ENCODE assay signal across 8 mouse cellular contexts in the genomic region with DNA sequence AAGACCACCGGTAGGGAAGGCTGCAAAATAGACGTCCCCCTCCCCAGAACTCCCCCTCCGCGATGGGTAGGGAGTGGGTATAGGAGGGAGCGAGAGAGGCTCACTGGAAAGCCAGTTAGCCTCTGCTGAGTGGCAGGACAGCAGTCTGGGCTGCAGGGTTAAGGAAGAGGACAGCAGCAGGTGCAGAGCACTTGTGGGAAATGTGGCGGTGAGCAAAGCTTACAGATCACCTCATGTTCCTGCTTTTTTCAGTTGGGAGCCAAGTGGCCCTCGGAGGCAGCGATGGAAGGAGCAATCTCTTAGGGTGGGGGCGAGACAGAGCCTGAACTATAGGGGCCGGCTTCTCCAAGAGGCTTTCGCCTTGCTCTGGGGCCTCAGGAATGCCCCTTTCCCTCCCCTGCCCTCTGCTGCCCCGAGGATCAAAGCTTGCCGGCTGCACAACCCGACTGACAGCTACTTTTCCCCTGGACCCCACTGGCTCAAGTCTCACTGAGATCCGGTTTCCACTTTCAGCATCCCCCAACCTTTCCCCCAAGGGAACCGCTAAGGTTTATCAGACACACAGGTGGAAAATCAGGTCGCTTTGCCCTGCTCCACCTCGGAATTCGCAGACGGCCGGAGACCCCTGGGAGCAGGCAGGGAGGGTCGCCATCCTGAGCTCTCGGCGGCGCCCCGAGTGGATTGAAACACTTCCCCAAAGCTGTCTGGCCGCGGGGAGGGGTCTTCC. TPM values are rescaled to one million over a fixed set of nuclear protein-coding genes. Genes with fewer than 3 reads are reported as not detected.
DNase-seq lines count a peak whose midpoint lies in the region; ATAC-seq and TF ChIP-seq lines count a peak whose summit lies in the region.

No protein-coding gene starts in this region.

- H3K4me3 ChIP-seq in kidney, adult 2 months (ENCODE audit: insufficient read depth, low read depth, low read length) = peak overlapping the region; percentile 76
- peak overlapping the region; percentile 86 for H3K4me3 ChIP-seq in bone marrow, adult 2 months (replicated peaks; ENCODE audit: control insufficient read depth, low read depth, low read length)
- H3K4me3 ChIP-seq in forebrain, embryonic 15.5 days = peak overlapping the region; percentile 69
- H3K4me3 ChIP-seq in liver, embryonic 12.5 days = peak overlapping the region; percentile 59

- TF ChIP-seq CTCF in kidney, adult 2 months (conservative IDR thresholded peaks at IDR 0.05; ENCODE audit: insufficient read depth, insufficient read length, low read depth, low read length) = no peak
- TF ChIP-seq CTCF in bone marrow, adult 2 months (IDR thresholded peaks at IDR 0.05; ENCODE audit: control insufficient read depth, insufficient read depth, low read length) = no peak

- peak overlapping the region; percentile 80; the same call in 1 of the 2 replicates for H3K27ac ChIP-seq in kidney, adult 2 months (ENCODE audit: insufficient read depth, low read depth, low read length)
- H3K27ac ChIP-seq in bone marrow, adult 2 months (ENCODE audit: control insufficient read depth, insufficient read depth, low read depth, low read length, poor library complexity) = peak overlapping the region; percentile 70
- H3K27ac ChIP-seq in forebrain, embryonic 15.5 days (replicated peaks) = no peak overlapping the region
- no peak overlapping the region for H3K27ac ChIP-seq in liver, embryonic 12.5 days

- H3K9ac ChIP-seq in forebrain, embryonic 15.5 days (replicated peaks) = peak overlapping the region; percentile 49; the same call in 1 of the 2 replicates
- peak overlapping the region; percentile 29; the same call in 1 of the 2 replicates for H3K9ac ChIP-seq in liver, embryonic 12.5 days

- no peaks in the 10 kb centered on the region for H3K27me3 ChIP-seq in kidney, adult 2 months (replicated peaks; ENCODE audit: control insufficient read depth, insufficient read depth, low read length)
- H3K27me3 ChIP-seq in forebrain, embryonic 15.5 days = peaks cover 3% of the 10 kb centered on the region; the same call in 1 of the 2 replicates
- H3K27me3 ChIP-seq in liver, embryonic 12.5 days (replicated peaks) = peaks cover 88% of the 10 kb centered on the region

- no peak for ATAC-seq in forebrain, embryonic 15.5 days (replicated peaks)
- no peak for ATAC-seq in liver, embryonic 12.5 days
- ATAC-seq in erythroid progenitor cell, adult 5-6 weeks (replicated peaks; ENCODE audit: low FRiP score, poor library complexity, severe bottlenecking) = no peak

- H3K4me1 ChIP-seq in kidney, adult 2 months (ENCODE audit: control insufficient read depth, insufficient read depth, low read length) = peaks cover 2% of the 10 kb centered on the region; the same call in 1 of the 2 replicates
- H3K4me1 ChIP-seq in bone marrow, adult 2 months (ENCODE audit: control insufficient read depth, insufficient read depth, low read length) = no peaks in the 10 kb centered on the region
- H3K4me1 ChIP-seq in forebrain, embryonic 15.5 days = peaks cover 30% of the 10 kb centered on the region
- H3K4me1 ChIP-seq in liver, embryonic 12.5 days = 0 out of 2 replicates have a peak, but pooled peaks cover 16% of the 10 kb centered on the region

- WGBS in kidney, adult 2 months = 24% methylated on average over 28 of the region's 28 CpGs
- 19% methylated on average over 28 of the region's 28 CpGs for WGBS in bone marrow, adult 2 months
- WGBS in forebrain, embryonic 15.5 days = 10% methylated on average over 28 of the region's 28 CpGs
- 9% methylated on average over 28 of the region's 28 CpGs for WGBS in liver, embryonic 12.5 days (ENCODE audit: insufficient replicate concordance)

- peak; percentile 7 for DNase-seq in kidney, adult 2 months
- no peak for DNase-seq in kidney, adult 9 months
- DNase-seq in MN1 (ENCODE audit: low spot score) = no peak
- no peak for DNase-seq in layer of hippocampus, adult 9-11 months

- no peaks in the 10 kb centered on the region for H3K9me3 ChIP-seq in forebrain, embryonic 15.5 days
- no peaks in the 10 kb centered on the region for H3K9me3 ChIP-seq in liver, embryonic 12.5 days (replicated peaks)

- H3K4me2 ChIP-seq in forebrain, embryonic 15.5 days (replicated peaks) = peak overlapping the region; percentile 98
- H3K4me2 ChIP-seq in liver, embryonic 12.5 days = peak overlapping the region; percentile 83

- no peak for TF ChIP-seq POLR2A in kidney, adult 2 months (IDR thresholded peaks at IDR 0.05; ENCODE audit: low read depth, low read length)
- TF ChIP-seq POLR2A in bone marrow, adult 2 months (IDR thresholded peaks at IDR 0.05; ENCODE audit: borderline replicate concordance, control insufficient read depth, low read depth, low read length) = no peak; the same call in 1 of the 2 replicates

- H3K36me3 ChIP-seq in kidney, adult 2 months (ENCODE audit: control insufficient read depth, insufficient read depth, low read length) = no peaks in the 10 kb centered on the region
- no peaks in the 10 kb centered on the region for H3K36me3 ChIP-seq in forebrain, embryonic 15.5 days
- no peaks in the 10 kb centered on the region for H3K36me3 ChIP-seq in liver, embryonic 12.5 days

RNA-seq across cellular contexts. Expression of gene Rph3al, which starts 27.6 kb away (rescaled TPM):
- 11.9 and 12.6 TPM in 2 replicates for polyA plus RNA-seq in kidney, adult 2 months (2012; rRNA removed)
- 4.8 and 5.0 TPM in 2 replicates for polyA plus RNA-seq in bone marrow, adult 2 months (2011; ENCODE audit: insufficient read depth, insufficient read length, low replicate concordance, missing spikeins)
- polyA plus RNA-seq in forebrain, embryonic 15.5 days (2015; fragmentation: Nextera tagmentation; extraction: Ambion mirVana) = 1.1 and 1.5 TPM in 2 replicates
- 0.57 and 0.68 TPM in 2 replicates for polyA plus RNA-seq in liver, embryonic 12.5 days (2016; fragmentation: Nextera tagmentation; extraction: Ambion mirVana)
- total RNA-seq in erythroid progenitor cell, adult 5-6 weeks (2015; ENCODE audit: low replicate concordance) = 6.1 and 7.1 TPM in 2 replicates
- total RNA-seq in erythroid progenitor cell, adult 5-6 weeks (2017; ENCODE audit: low replicate concordance) = 0.98 and 7.4 TPM in 2 replicates

RNA-seq across cellular contexts. Expression of gene 1700016K19Rik, which starts 33.9 kb away (rescaled TPM):
- polyA plus RNA-seq in kidney, adult 2 months (2012; rRNA removed) = 0.08 and 0.10 TPM in 2 replicates
- not detected in 2 replicates for polyA plus RNA-seq in bone marrow, adult 2 months (2011; ENCODE audit: insufficient read depth, insufficient read length, low replicate concordance, missing spikeins)
- 2.1 and 4.1 TPM in 2 replicates for polyA plus RNA-seq in forebrain, embryonic 15.5 days (2015; fragmentation: Nextera tagmentation; extraction: Ambion mirVana)
- not detected in 2 replicates for polyA plus RNA-seq in liver, embryonic 12.5 days (2016; fragmentation: Nextera tagmentation; extraction: Ambion mirVana)
- total RNA-seq in erythroid progenitor cell, adult 5-6 weeks (2015; ENCODE audit: low replicate concordance) = not detected in 2 replicates
- not detected in 2 replicates for total RNA-seq in erythroid progenitor cell, adult 5-6 weeks (2017; ENCODE audit: low replicate concordance)

Comparison
In these comparisons a context has a peak if more than half of its experiments do, and no peak if none do; other contexts are left out.
1. H3K27ac ChIP-seq: peak in kidney, adult 2 months (single experiment) and bone marrow, adult 2 months (single experiment); none in forebrain, embryonic 15.5 days (single experiment) and liver, embryonic 12.5 days (single experiment).
2. Peak in every context shown above with its lines, with median percentiles within 50 percentile points of each other: H3K4me3 ChIP-seq.